Mouse (Mus musculus): ENCODE measurements around the gene Ntm. TPM values are rescaled to one million over a fixed set of nuclear protein-coding genes. Genes with fewer than 3 reads are reported as not detected.

The Ntm gene
- total and polyA plus RNA-seq, 2 experiments from 2014 or later: 162 to 235 TPM

DNA sequence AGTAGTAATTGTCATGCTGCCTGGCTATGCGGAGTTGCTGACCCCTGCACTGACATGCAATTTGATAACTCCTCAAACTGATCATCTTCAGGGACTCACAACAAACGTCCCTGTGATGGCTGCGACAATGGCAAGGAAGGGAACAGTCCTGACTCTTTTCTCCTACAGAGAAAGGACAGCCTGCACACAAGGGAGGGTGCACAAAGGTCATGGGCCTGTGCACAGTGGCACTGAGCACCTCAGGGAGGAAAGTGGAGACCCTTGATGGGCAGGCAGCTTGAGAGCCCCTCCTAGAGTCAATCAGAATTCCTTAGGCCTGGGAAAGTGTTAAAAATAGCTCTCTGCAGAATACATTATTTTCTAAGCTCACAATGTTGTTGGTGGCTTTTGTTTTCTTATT is 951.5 kb downstream of the Ntm start:
- whole genome bisulfite sequencing: 55% methylated on average over 3 of the region's 3 CpGs
- no peak for TF ChIP-seq CTCF (IDR thresholded peaks at IDR 0.05; ENCODE audit: low read depth)
- Histone ChIP-seq H3K4me2 (ENCODE audit: low read depth) (no peak overlapping the region), H3K4me1 (ENCODE audit: insufficient read depth) (no peaks in the 10 kb centered on the region), H3K4me3 (ENCODE audit: low read depth, low read length) (no peak overlapping the region), H3K36me3 (ENCODE audit: insufficient read depth) (no peaks in the 10 kb centered on the region), H3K27me3 (ENCODE audit: insufficient read depth, low read length) (no peaks in the 10 kb centered on the region), H3K9ac (no peak overlapping the region), H3K27ac (ENCODE audit: low read depth, low read length) (no peak overlapping the region), H3K9me3 (ENCODE audit: low read length) (no peaks in the 10 kb centered on the region)
- DNase-seq: no peak
- no peak for ATAC-seq

DNA sequence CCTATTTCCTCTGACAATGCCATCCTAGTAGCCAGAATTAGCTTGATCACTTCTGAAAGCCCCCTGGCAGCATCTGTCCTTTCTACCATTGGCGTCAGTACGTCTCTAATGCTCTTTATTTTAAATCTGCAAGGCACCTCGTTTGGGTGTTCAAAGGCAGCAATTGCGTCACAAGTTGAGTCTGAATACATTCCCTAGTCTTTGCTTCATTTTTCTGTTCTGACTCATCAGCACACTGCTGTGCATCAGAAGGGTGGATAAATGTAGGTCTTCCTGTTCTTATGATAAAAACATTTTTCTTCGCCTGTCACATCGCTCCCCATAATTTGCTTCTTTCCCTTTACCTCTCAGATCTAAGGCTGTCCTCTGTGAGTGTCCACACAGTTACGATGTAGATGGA is 958.4 kb downstream of the Ntm start:
- H3K27ac ChIP-seq (ENCODE audit: low read depth, low read length): no peak overlapping the region
- no peak overlapping the region for H3K9ac ChIP-seq
- no peak for DNase-seq
- no peak overlapping the region for H3K4me2 ChIP-seq (ENCODE audit: low read depth)
- H3K4me3 ChIP-seq (ENCODE audit: low read depth, low read length): no peak overlapping the region
- H3K9me3 ChIP-seq (ENCODE audit: low read length): no peaks in the 10 kb centered on the region
- WGBS: 67% methylated on average over 7 of the region's 7 CpGs
- H3K36me3 ChIP-seq (ENCODE audit: insufficient read depth): no peaks in the 10 kb centered on the region
- no peak for ATAC-seq
- no peaks in the 10 kb centered on the region for H3K27me3 ChIP-seq (ENCODE audit: insufficient read depth, low read length)
- no peaks in the 10 kb centered on the region for H3K4me1 ChIP-seq (ENCODE audit: insufficient read depth)
- TF ChIP-seq CTCF (IDR thresholded peaks at IDR 0.05; ENCODE audit: low read depth): no peak

DNA sequence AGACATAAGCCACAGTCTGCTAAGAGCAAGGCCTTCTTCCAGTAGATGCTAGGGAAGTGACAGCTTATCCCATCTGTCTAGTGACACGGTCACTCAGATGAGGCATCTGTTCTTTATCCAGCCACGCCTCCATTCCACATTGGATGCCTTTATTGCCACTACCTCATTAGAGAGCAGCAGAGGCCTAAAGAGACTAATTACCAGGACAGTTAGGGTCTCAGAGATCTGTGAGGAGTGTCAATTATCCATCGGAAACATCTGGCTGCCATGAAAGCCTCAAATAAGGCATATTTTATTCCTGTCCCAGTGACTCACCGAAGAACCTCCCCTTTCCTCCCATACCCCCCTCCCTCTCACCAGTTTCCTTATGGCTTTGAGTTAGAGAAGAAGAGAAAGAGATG is 963.0 kb downstream of the Ntm start:
- Histone ChIP-seq H3K36me3 (ENCODE audit: insufficient read depth) (no peaks in the 10 kb centered on the region), H3K4me3 (ENCODE audit: low read depth, low read length) (no peak overlapping the region), H3K9ac (no peak overlapping the region), H3K4me1 (ENCODE audit: insufficient read depth) (no peaks in the 10 kb centered on the region), H3K27me3 (ENCODE audit: insufficient read depth, low read length) (no peaks in the 10 kb centered on the region), H3K4me2 (ENCODE audit: low read depth) (no peak overlapping the region), H3K9me3 (ENCODE audit: low read length) (no peaks in the 10 kb centered on the region), H3K27ac (ENCODE audit: low read depth, low read length) (no peak overlapping the region)
- 34% methylated on average over 4 of the region's 4 CpGs for WGBS
- ATAC-seq (no peak), DNase-seq (no peak)
- TF ChIP-seq CTCF (IDR thresholded peaks at IDR 0.05; ENCODE audit: low read depth): no peak

DNA sequence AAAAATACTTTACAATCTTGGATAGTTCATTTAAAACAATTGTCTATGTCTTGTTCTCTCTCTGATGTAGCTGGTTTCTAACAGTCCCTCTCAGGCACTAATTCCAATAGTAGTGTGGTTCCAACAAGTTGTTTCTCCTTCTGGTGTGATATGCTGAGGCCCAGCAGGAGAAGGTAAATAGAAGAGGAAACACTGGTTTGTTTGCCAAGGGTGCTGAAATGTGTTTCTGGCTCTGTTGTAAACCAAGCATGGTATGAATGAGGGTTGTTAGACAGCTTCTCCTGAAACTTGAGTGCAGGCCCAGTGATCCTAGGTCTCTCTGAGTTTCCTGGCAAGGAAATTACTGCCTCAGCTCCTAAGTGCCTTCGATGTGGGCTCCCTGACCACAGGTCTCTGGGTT is 985.7 kb downstream of the Ntm start:
- Histone ChIP-seq H3K27ac (ENCODE audit: low read depth, low read length) (no peak overlapping the region), H3K9me3 (ENCODE audit: low read length) (no peaks in the 10 kb centered on the region), H3K4me3 (ENCODE audit: low read depth, low read length) (no peak overlapping the region), H3K4me2 (ENCODE audit: low read depth) (no peak overlapping the region), H3K9ac (no peak overlapping the region), H3K27me3 (ENCODE audit: insufficient read depth, low read length) (no peaks in the 10 kb centered on the region), H3K4me1 (ENCODE audit: insufficient read depth) (no peaks in the 10 kb centered on the region), H3K36me3 (ENCODE audit: insufficient read depth) (no peaks in the 10 kb centered on the region)
- DNase-seq (peak; percentile 50), ATAC-seq (peak; percentile 56)
- 65% methylated on average over 1 of the region's 1 CpGs for WGBS
- no peak for TF ChIP-seq CTCF (IDR thresholded peaks at IDR 0.05; ENCODE audit: low read depth)

DNA sequence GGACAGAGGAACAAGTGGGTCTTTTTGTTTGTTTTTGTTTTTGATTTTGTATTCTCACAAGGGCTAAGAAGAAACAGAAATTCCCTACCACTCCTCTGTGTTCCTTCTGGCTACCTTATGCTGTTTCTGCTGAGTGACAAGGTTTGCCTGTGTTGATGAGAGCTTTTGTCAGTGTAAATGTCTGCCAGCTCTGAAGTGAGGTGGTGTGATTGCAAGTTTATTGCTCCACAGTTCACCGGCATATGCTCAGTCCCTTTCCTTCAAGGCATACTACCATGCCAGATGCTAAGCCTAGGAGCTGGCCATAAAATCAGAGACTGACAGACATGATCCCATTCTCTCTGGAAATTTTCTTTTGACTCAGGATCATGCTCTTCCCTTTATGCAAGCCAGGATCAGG is 993.5 kb downstream of the Ntm start:
- H3K9me3 ChIP-seq (ENCODE audit: low read length): no peaks in the 10 kb centered on the region
- H3K27ac ChIP-seq (ENCODE audit: low read depth, low read length): no peak overlapping the region
- no peak overlapping the region for H3K9ac ChIP-seq
- H3K36me3 ChIP-seq (ENCODE audit: insufficient read depth): no peaks in the 10 kb centered on the region
- H3K4me2 ChIP-seq (ENCODE audit: low read depth): no peak overlapping the region
- H3K4me3 ChIP-seq (ENCODE audit: low read depth, low read length): no peak overlapping the region
- TF ChIP-seq CTCF (IDR thresholded peaks at IDR 0.05; ENCODE audit: low read depth): no peak
- ATAC-seq (peak; percentile 78), DNase-seq (no peak)
- H3K4me1 ChIP-seq (ENCODE audit: insufficient read depth): no peaks in the 10 kb centered on the region
- no peaks in the 10 kb centered on the region for H3K27me3 ChIP-seq (ENCODE audit: insufficient read depth, low read length)
- 61% methylated on average over 1 of the region's 1 CpGs for WGBS
